Mouse (Mus musculus): ENCODE measurements around the gene Lin28a.

GRCm38 (mm10) chr4:133967866-133968149 lies 50.8 kb downstream of the Lin28a start:
- TF ChIP-seq CTCF (IDR thresholded peaks at IDR 0.05; ENCODE audit: insufficient read depth, low read length) = no peak
- no peak; the same call in 1 of the 2 replicates for TF ChIP-seq POLR2A (IDR thresholded peaks at IDR 0.05; ENCODE audit: borderline replicate concordance, extremely low read depth, low read depth, low read length)
